20 mouse cellular contexts compared by ENCODE assay signal in the genomic region with DNA sequence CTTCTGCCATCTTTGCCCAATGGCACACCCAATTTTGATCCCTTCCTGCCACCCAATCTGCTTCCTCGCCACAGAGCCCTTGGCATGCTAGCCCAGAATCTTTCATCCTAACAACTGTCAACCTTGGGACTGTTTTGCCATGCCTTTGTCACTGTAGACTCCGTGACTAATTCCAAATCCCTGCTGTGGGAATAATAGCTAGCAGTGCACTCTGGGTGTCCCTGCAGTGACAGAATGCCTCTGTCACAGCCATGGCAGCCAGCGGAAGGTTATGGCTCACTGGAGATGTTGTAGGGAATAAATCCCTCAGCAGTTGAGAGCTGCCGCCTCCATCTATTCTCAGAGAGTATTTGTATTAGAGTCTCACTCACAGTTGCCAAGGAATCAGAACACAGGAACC.
A peak's percentile ranks its signal among the peaks of the same experiment; 100 is the strongest.
DNase-seq lines count a peak whose midpoint lies in the region; ATAC-seq and TF ChIP-seq lines count a peak whose summit lies in the region.
"Had no signal": no experiment of that assay in that cellular context is flagged by ENCODE, and none has a peak within 500 bp of the region (broad histone marks: within the 10 kb centered on the region; RNA-seq: fewer than 3 reads in every experiment).

No protein-coding gene starts in this region.

- 21% methylated on average over 4 of the region's 4 CpGs for WGBS in neural tube, embryonic 12.5 days
- 26% methylated on average over 4 of the region's 4 CpGs for WGBS in hindbrain, embryonic 13.5 days
- WGBS in midbrain, embryonic 12.5 days = 18% methylated on average over 4 of the region's 4 CpGs
- WGBS in kidney, adult 2 months = 62% methylated on average over 4 of the region's 4 CpGs

- H3K36me3 ChIP-seq in neural tube, embryonic 12.5 days = no peaks in the 10 kb centered on the region
- H3K36me3 ChIP-seq in hindbrain, embryonic 13.5 days = no peaks in the 10 kb centered on the region
- no peaks in the 10 kb centered on the region for H3K36me3 ChIP-seq in midbrain, embryonic 12.5 days
- H3K36me3 ChIP-seq in kidney, adult 2 months (ENCODE audit: control insufficient read depth, insufficient read depth, low read length) = no peaks in the 10 kb centered on the region
- H3K36me3 ChIP-seq: embryonic facial prominence, embryonic 10.5 days; forebrain, embryonic 12.5 days; heart, embryonic 13.5 days; intestine, embryonic 15.5 days; kidney, embryonic 15.5 days; liver, embryonic 15.5 days had no signal

- no peaks in the 10 kb centered on the region for H3K9me3 ChIP-seq in neural tube, embryonic 12.5 days
- H3K9me3 ChIP-seq in hindbrain, embryonic 13.5 days = no peaks in the 10 kb centered on the region
- H3K9me3 ChIP-seq in midbrain, embryonic 12.5 days = no peaks in the 10 kb centered on the region
- H3K9me3 ChIP-seq: embryonic facial prominence, embryonic 10.5 days; forebrain, embryonic 12.5 days; intestine, embryonic 15.5 days; kidney, embryonic 15.5 days; liver, embryonic 15.5 days had no signal

- TF ChIP-seq POLR2A in kidney, adult 2 months (IDR thresholded peaks at IDR 0.05; ENCODE audit: low read depth, low read length) = no peak

- H3K4me2 ChIP-seq in neural tube, embryonic 12.5 days (replicated peaks) = no peak overlapping the region
- no peak overlapping the region for H3K4me2 ChIP-seq in hindbrain, embryonic 13.5 days
- no peak overlapping the region for H3K4me2 ChIP-seq in midbrain, embryonic 12.5 days (replicated peaks)
- H3K4me2 ChIP-seq: forebrain, embryonic 12.5 days; heart, embryonic 13.5 days; intestine, embryonic 15.5 days; kidney, embryonic 15.5 days; liver, embryonic 15.5 days had no signal

- H3K4me1 ChIP-seq in neural tube, embryonic 12.5 days = 0 out of 2 replicates have a peak, but pooled peaks cover 8% of the 10 kb centered on the region
- peaks cover 19% of the 10 kb centered on the region for H3K4me1 ChIP-seq in hindbrain, embryonic 13.5 days (replicated peaks)
- peaks cover 18% of the 10 kb centered on the region for H3K4me1 ChIP-seq in midbrain, embryonic 12.5 days
- no peaks in the 10 kb centered on the region for H3K4me1 ChIP-seq in kidney, adult 2 months (ENCODE audit: control insufficient read depth, insufficient read depth, low read length)
- H3K4me1 ChIP-seq: heart, embryonic 13.5 days; intestine, embryonic 15.5 days; kidney, embryonic 15.5 days; liver, embryonic 15.5 days had no signal

- DNase-seq in neural tube, embryonic 10.5 days (ENCODE audit: extremely low spot score, low spot score) = no peak
- DNase-seq in gastrocnemius, postnatal 36 days = no peak
- DNase-seq in right cerebral cortex, postnatal 36 days (ENCODE audit: low spot score in 2 of 2) = no peak
- DNase-seq in kidney, adult 2 months = no peak
- DNase-seq: adrenal gland, adult 2 months; cerebellum, adult 9-11 months; heart, adult 18-20 months; heart, postnatal 36 days; retina, postnatal 1 day had no signal

- TF ChIP-seq CTCF in kidney, adult 2 months (conservative IDR thresholded peaks at IDR 0.05; ENCODE audit: insufficient read depth, insufficient read length, low read depth, low read length) = no peak

- H3K4me3 ChIP-seq in neural tube, embryonic 12.5 days = no peak overlapping the region
- no peak overlapping the region for H3K4me3 ChIP-seq in hindbrain, embryonic 13.5 days
- no peak overlapping the region for H3K4me3 ChIP-seq in midbrain, embryonic 12.5 days
- no peak overlapping the region for H3K4me3 ChIP-seq in kidney, adult 2 months (ENCODE audit: insufficient read depth, low read depth, low read length)
- H3K4me3 ChIP-seq: embryonic facial prominence, embryonic 10.5 days; forebrain, embryonic 12.5 days; heart, embryonic 13.5 days; intestine, embryonic 15.5 days; kidney, embryonic 15.5 days; liver, embryonic 15.5 days had no signal

- H3K27ac ChIP-seq in neural tube, embryonic 12.5 days = no peak overlapping the region
- peak overlapping the region; percentile 70 for H3K27ac ChIP-seq in hindbrain, embryonic 13.5 days
- peak overlapping the region; percentile 39; the same call in 1 of the 2 replicates for H3K27ac ChIP-seq in midbrain, embryonic 12.5 days (replicated peaks)
- no peak overlapping the region for H3K27ac ChIP-seq in kidney, adult 2 months (ENCODE audit: insufficient read depth, low read depth, low read length)
- H3K27ac ChIP-seq: embryonic facial prominence, embryonic 10.5 days; forebrain, embryonic 12.5 days; heart, embryonic 13.5 days; intestine, embryonic 15.5 days; kidney, embryonic 15.5 days; liver, embryonic 15.5 days; macrophage; stomach, postnatal 0 days had no signal

- H3K27me3 ChIP-seq in neural tube, embryonic 12.5 days (replicated peaks) = 0 out of 2 replicates have a peak, but pooled peaks cover 3% of the 10 kb centered on the region
- no peaks in the 10 kb centered on the region for H3K27me3 ChIP-seq in hindbrain, embryonic 13.5 days
- 0 out of 2 replicates have a peak, but pooled peaks cover 4% of the 10 kb centered on the region for H3K27me3 ChIP-seq in midbrain, embryonic 12.5 days
- no peaks in the 10 kb centered on the region; the same call in 1 of the 2 replicates for H3K27me3 ChIP-seq in kidney, adult 2 months (replicated peaks; ENCODE audit: control insufficient read depth, insufficient read depth, low read length)
- H3K27me3 ChIP-seq: heart, embryonic 13.5 days; intestine, embryonic 15.5 days; kidney, embryonic 15.5 days; liver, embryonic 15.5 days had no signal

- peak; percentile 81 for ATAC-seq in neural tube, embryonic 12.5 days (ENCODE audit: low FRiP score, low read depth)
- peak; percentile 71 for ATAC-seq in hindbrain, embryonic 13.5 days (ENCODE audit: low FRiP score)
- ATAC-seq in midbrain, embryonic 12.5 days (ENCODE audit: low FRiP score, low read depth) = peak; percentile 89
- ATAC-seq: intestine, embryonic 15.5 days had no signal

- intact Hi-C loops in gastrocnemius, postnatal 36 days (cut with DNase I) = no loop called here

- no peak overlapping the region for H3K9ac ChIP-seq in neural tube, embryonic 12.5 days
- no peak overlapping the region for H3K9ac ChIP-seq in hindbrain, embryonic 13.5 days
- no peak overlapping the region for H3K9ac ChIP-seq in midbrain, embryonic 12.5 days (replicated peaks)
- H3K9ac ChIP-seq: forebrain, embryonic 12.5 days; heart, embryonic 13.5 days; intestine, embryonic 15.5 days; kidney, embryonic 15.5 days; liver, embryonic 15.5 days had no signal

Comparison
In these comparisons a context has a peak if more than half of its experiments do, and no peak if none do; other contexts are left out.
1. H3K27ac ChIP-seq: peak in hindbrain, embryonic 13.5 days (single experiment) and midbrain, embryonic 12.5 days (single experiment); none in neural tube, embryonic 12.5 days (single experiment) and kidney, adult 2 months (single experiment).
2. Peak in every context shown above with its lines, with median percentiles within 50 percentile points of each other: ATAC-seq.